Mouse (Mus musculus): ENCODE results near the gene Asxl2. TPM values are rescaled to one million over a fixed set of nuclear protein-coding genes. Genes with fewer than 3 reads are reported as not detected.

Gene Asxl2
- total RNA-seq (2023): 10 to 100 TPM; 75.6 to 75.9 TPM

DNA sequence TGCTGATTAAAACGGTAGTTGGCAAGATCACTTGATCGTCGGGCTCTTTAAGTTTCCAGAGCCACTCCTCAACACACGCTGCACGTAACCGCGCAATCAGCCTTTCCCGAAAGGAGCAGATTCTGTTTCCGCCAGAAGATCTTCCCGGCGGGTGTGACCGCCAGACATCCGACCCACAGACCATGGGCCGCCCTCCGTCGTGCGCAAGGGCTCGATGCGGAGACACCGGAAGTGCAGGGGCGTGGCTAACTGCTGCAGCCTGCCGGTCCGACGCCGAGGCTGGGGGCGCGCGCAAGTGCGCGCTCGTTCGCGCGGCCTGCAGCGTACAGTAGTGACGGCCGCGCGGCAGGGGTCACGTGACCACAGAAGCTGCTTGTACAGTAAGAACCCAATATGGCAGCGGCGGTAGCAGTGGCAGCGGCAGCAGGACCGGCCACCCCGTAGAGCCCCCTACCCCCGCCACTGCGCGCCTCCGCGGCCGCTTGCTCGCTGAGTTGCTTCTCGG is at the start of gene Asxl2:
Asxl2 (plus strand) TSS at position 328 of the 505 bp plus-strand sequence.

Other genes with a start within 250 kb of the Asxl2 start
- gene Rab10, start 116.9 kb upstream of the Asxl2 start, total RNA-seq (2023): 100 to 1,000 TPM in 1 of 2 experiments, 10 to 100 TPM in 1; 94.1 to 107 TPM
- gene Kif3c, start 61.7 kb upstream of the Asxl2 start, total RNA-seq (2023): 10 to 100 TPM; 10.6 to 11.3 TPM
- gene Dtnb, start 145.5 kb downstream of the Asxl2 start, total RNA-seq (2023): 10 to 100 TPM; 45.0 to 51.8 TPM

Measured in B cell, adult 67 days (primary cell).